11 mouse cellular contexts compared by ENCODE assay signal in the genomic region with DNA sequence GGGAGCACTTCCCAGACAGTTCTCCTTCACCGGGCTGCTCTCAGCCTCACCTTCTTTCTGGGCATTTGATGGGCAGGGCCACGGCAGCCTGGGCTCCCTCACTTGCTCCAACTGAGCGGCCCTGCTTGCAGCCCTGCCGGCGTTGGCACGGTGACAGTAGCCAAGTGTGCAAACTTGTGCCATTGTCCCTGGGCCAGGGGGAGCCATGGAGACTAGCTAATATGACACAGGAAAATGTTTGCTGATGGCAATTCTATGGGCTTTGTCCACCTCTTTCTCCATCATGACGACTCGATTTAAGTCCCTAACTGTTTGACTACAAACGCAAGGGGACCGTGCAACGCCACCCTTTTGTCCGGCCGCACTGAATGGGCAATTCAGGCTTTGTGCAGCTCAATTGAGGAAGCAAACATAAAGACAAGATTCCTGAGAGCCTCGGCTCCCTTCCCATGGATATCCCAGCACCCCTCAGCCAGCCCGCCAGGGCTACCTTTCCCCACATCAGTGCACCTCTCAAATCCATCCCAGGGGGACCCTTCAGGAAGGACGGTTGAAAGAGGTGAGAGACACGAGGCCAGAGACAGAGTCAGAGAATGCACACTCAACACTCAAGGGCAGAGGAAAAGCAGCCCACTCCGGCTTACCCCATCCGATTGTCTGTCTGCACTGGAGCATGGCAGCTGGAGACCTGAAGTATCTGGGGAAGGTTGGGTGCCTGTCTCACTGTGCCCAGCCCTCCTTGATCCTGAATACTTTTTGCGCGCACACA. TPM values are rescaled to one million over a fixed set of nuclear protein-coding genes. Genes with fewer than 3 reads are reported as not detected.
A peak's percentile ranks its signal among the peaks of the same experiment; 100 is the strongest.
DNase-seq lines count a peak whose midpoint lies in the region; ATAC-seq lines count a peak whose summit lies in the region.
"Had no signal": no experiment of that assay in that cellular context is flagged by ENCODE, and none has a peak within 500 bp of the region (broad histone marks: within the 10 kb centered on the region; RNA-seq: fewer than 3 reads in every experiment).

No protein-coding gene starts in this region.

- WGBS in kidney, embryonic 15.5 days: 59% methylated on average over 21 of the region's 21 CpGs
- 64% methylated on average over 21 of the region's 21 CpGs for WGBS in embryonic facial prominence, embryonic 14.5 days

- DNase-seq in kidney, postnatal 14 days: no peak
- DNase-seq in embryonic facial prominence, embryonic 14.5 days (ENCODE audit: low spot score): no peak
- peak; percentile 53 to 74 for DNase-seq in lung, adult 18-20 months
- DNase-seq in neural tube, embryonic 10.5 days (ENCODE audit: extremely low spot score, low spot score): peak; percentile 63
- no peak for DNase-seq in urinary bladder, postnatal 14 days (ENCODE audit: low spot score)
- DNase-seq in adrenal gland, postnatal 25 days: no peak
- DNase-seq in kidney, adult 9 months: no peak

- H3K9me3 ChIP-seq in kidney, embryonic 15.5 days (replicated peaks): no peaks in the 10 kb centered on the region
- no peaks in the 10 kb centered on the region for H3K9me3 ChIP-seq in embryonic facial prominence, embryonic 14.5 days (ENCODE audit: control insufficient read depth, low read length)

- ATAC-seq in kidney, embryonic 15.5 days (replicated peaks; ENCODE audit: low FRiP score): 0 out of 2 replicates have a peak, but pooled peaks have one; percentile 40
- no peak; the same call in 1 of the 2 replicates for ATAC-seq in embryonic facial prominence, embryonic 14.5 days (ENCODE audit: low read depth)

- H3K36me3 ChIP-seq in kidney, embryonic 15.5 days: no peaks in the 10 kb centered on the region
- no peaks in the 10 kb centered on the region for H3K36me3 ChIP-seq in embryonic facial prominence, embryonic 14.5 days (ENCODE audit: control insufficient read depth, insufficient read depth, low read length)

- H3K4me2 ChIP-seq in kidney, embryonic 15.5 days: peak overlapping the region; percentile 58; the same call in 1 of the 2 replicates
- H3K4me2 ChIP-seq in embryonic facial prominence, embryonic 14.5 days (ENCODE audit: low read depth, low read length): peak overlapping the region; percentile 51; the same call in 1 of the 2 replicates

- peaks cover 12% of the 10 kb centered on the region for H3K4me1 ChIP-seq in kidney, embryonic 15.5 days
- H3K4me1 ChIP-seq in embryonic facial prominence, embryonic 14.5 days (ENCODE audit: control insufficient read depth, insufficient read depth, low read length): peaks cover 7% of the 10 kb centered on the region

- no peak overlapping the region for H3K4me3 ChIP-seq in kidney, embryonic 15.5 days (replicated peaks)
- H3K4me3 ChIP-seq in embryonic facial prominence, embryonic 14.5 days (ENCODE audit: low read depth, low read length): no peak overlapping the region
- H3K4me3 ChIP-seq: myocyte had no signal

- peaks cover 55% of the 10 kb centered on the region for H3K27me3 ChIP-seq in kidney, embryonic 15.5 days
- H3K27me3 ChIP-seq in embryonic facial prominence, embryonic 14.5 days (replicated peaks; ENCODE audit: control insufficient read depth, insufficient read depth, low read length): peaks cover 30% of the 10 kb centered on the region

- no peak overlapping the region for H3K9ac ChIP-seq in kidney, embryonic 15.5 days
- H3K9ac ChIP-seq in embryonic facial prominence, embryonic 14.5 days (ENCODE audit: low read depth, low read length): no peak overlapping the region

- H3K27ac ChIP-seq in kidney, embryonic 15.5 days: no peak overlapping the region
- no peak overlapping the region for H3K27ac ChIP-seq in embryonic facial prominence, embryonic 14.5 days (replicated peaks; ENCODE audit: low read depth, low read length)

RNA-seq across cellular contexts. Expression of gene Fam181a, which starts 3.3 kb away (rescaled TPM):
- not detected in 2 replicates for polyA plus RNA-seq in kidney, embryonic 15.5 days (2015; fragmentation: Nextera tagmentation; extraction: Ambion mirVana)
- 0.21 TPM in 1 of 2 replicates, not detected in the other for polyA plus RNA-seq in embryonic facial prominence, embryonic 14.5 days (2014; fragmentation: Nextera tagmentation; extraction: Ambion mirVana)
- total RNA-seq in adrenal gland, postnatal 25 days (2021): not detected in 2 replicates
- polyA plus RNA-seq: intestine, embryonic 14.5 days; limb, embryonic 11.5 days; myocyte had no signal

RNA-seq across cellular contexts. Expression of gene Asb2, which starts 41.7 kb away (rescaled TPM):
- 3.2 and 5.2 TPM in 2 replicates for polyA plus RNA-seq in kidney, embryonic 15.5 days (2015; fragmentation: Nextera tagmentation; extraction: Ambion mirVana)
- polyA plus RNA-seq in embryonic facial prominence, embryonic 14.5 days (2014; fragmentation: Nextera tagmentation; extraction: Ambion mirVana): 21.1 and 22.0 TPM in 2 replicates
- total RNA-seq in adrenal gland, postnatal 25 days (2021): 0.85 and 1.4 TPM in 2 replicates

Comparison
In these comparisons a context has a peak if more than half of its experiments do, and no peak if none do; other contexts are left out.
1. DNase-seq: peak in lung, adult 18-20 months (2 of 2) and neural tube, embryonic 10.5 days (single experiment); none in kidney, postnatal 14 days (single experiment), embryonic facial prominence, embryonic 14.5 days (single experiment), urinary bladder, postnatal 14 days (single experiment), adrenal gland, postnatal 25 days (single experiment) and kidney, adult 9 months (single experiment).